Mouse (Mus musculus) limb, embryonic 14.5 days (tissue): Measurements from ENCODE around the gene Tm4sf19. TPM values are rescaled to one million over a fixed set of nuclear protein-coding genes. Genes with fewer than 3 reads are reported as not detected.
A peak's percentile ranks its signal among the peaks of the same experiment; 100 is the strongest.

Experiments used
- ATAC-seq: fragments of 200-750 bp; cut with Nextera tagmentation; 2 replicates; pipeline ENCODE4 v1.8.0; 2017; ENCODE audit warnings: low read depth, moderate number of reproducible peaks, moderate TSS enrichment; ENCODE audit not compliant: low FRiP score
- DNase-seq: peaks from one replicate; pipeline ENCODE4 v3.0.0-alpha.2; 2015; ENCODE audit warnings: low spot score
- H3K27ac ChIP-seq: fragments of 300-500 bp; sonication (generic); replicated peaks from 2 replicates; pipeline ENCODE4 v1.5.1; 2014; ENCODE audit warnings: low read depth, mild to moderate bottlenecking, low read length, moderate library complexity, mixed read lengths
- H3K27me3 ChIP-seq: fragments of 300-500 bp; sonication (generic); 2 replicates; pipeline ENCODE4 v1.6.1; 2014; ENCODE audit warnings: low read length, mixed read lengths; ENCODE audit not compliant: control insufficient read depth, insufficient read depth
- H3K36me3 ChIP-seq: fragments of 300-500 bp; sonication (generic); 2 replicates; pipeline ENCODE4 v1.6.1; 2014; ENCODE audit warnings: mild to moderate bottlenecking, low read length, moderate library complexity, mixed read lengths; ENCODE audit not compliant: control insufficient read depth, insufficient read depth
- H3K4me1 ChIP-seq: fragments of 300-500 bp; sonication (generic); 2 replicates; pipeline ENCODE4 v1.6.1; 2014; ENCODE audit warnings: antibody characterized with exemption, low read length, mixed read lengths; ENCODE audit not compliant: control insufficient read depth, insufficient read depth
- H3K4me2 ChIP-seq: fragments of 300-500 bp; sonication (generic); replicated peaks from 2 replicates; pipeline ENCODE4 v1.6.1; 2014; ENCODE audit warnings: low read depth, mild to moderate bottlenecking, low read length, moderate library complexity; ENCODE audit not compliant: severe bottlenecking
- H3K4me3 ChIP-seq: fragments of 300-500 bp; sonication (generic); replicated peaks from 2 replicates; pipeline ENCODE4 v1.5.1; 2014; ENCODE audit warnings: low read length
- H3K9ac ChIP-seq: fragments of 300-500 bp; sonication (generic); 2 replicates; pipeline ENCODE4 v1.6.1; 2014; ENCODE audit warnings: mild to moderate bottlenecking, low read depth, low read length, moderate library complexity; ENCODE audit not compliant: severe bottlenecking
- H3K9me3 ChIP-seq: fragments of 300-500 bp; sonication (generic); 2 replicates; pipeline ENCODE4 v1.6.1; 2016; ENCODE audit warnings: low read length; ENCODE audit not compliant: control insufficient read depth
- POLR2A ChIP-seq: fragments of 200-500 bp; IDR thresholded peaks from 2 replicates; pipeline ENCODE4 v1.8.0; 2012; ENCODE audit warnings: inconsistent platforms, mild to moderate bottlenecking, moderate library complexity, borderline replicate concordance; ENCODE audit not compliant: insufficient read depth, insufficient read length; ENCODE audit errors: extremely low read depth
- WGBS: fragments of 180-500 bp; shearing (Covaris S2); extraction: QIAGEN DNeasy Blood & Tissue Kit; methylation state at CpG from one replicate; pipeline ENCODE4 v1.1.7; 2014; 5-methylcytosine and 5-hydroxymethylcytosine counted together
- polyA plus RNA-seq, 2 experiments: library from polyadenylated mRNA; depleted of rRNA in 1 of 2; stranded (reverse) in 1 of 2; unstranded in 1 of 2; fragments of >200 nt; fragmentation: Nextera tagmentation in 1 of 2; extraction: Ambion mirVana in 1 of 2; gene quantifications; 2 replicates each; pipeline versions ENCODE4 v1.2.1 to v1.2.3; 2012 to 2014

The Tm4sf19 gene
- polyA plus RNA-seq, 2 experiments, result 0.15 to 0.24 TPM

GRCm38 (mm10) chr16:32445558-32445957 is 45.3 kb downstream of the Tm4sf19 start:
- DNase-seq (no peak), ATAC-seq (no peak)
- no peak overlapping the region for H3K9ac ChIP-seq
- 87% methylated on average over 1 of the region's 1 CpGs for WGBS
- H3K4me1 ChIP-seq, result no peaks in the 10 kb centered on the region
- H3K4me3 ChIP-seq, result no peak overlapping the region
- H3K27me3 ChIP-seq, result no peaks in the 10 kb centered on the region
- H3K36me3 ChIP-seq, result no peaks in the 10 kb centered on the region
- no peak overlapping the region for H3K27ac ChIP-seq
- H3K9me3 ChIP-seq, result no peaks in the 10 kb centered on the region
- TF ChIP-seq POLR2A, result no peak
- H3K4me2 ChIP-seq, result no peak overlapping the region

- Histone ChIP-seq H3K4me2 (no peak overlapping the region), H3K9ac (no peak overlapping the region), H3K36me3 (peaks cover 1% of the 10 kb centered on the region; the same call in 1 of the 2 replicates), H3K27ac (no peak overlapping the region), H3K27me3 (no peaks in the 10 kb centered on the region), H3K4me1 (no peaks in the 10 kb centered on the region), H3K4me3 (no peak overlapping the region), H3K9me3 (no peaks in the 10 kb centered on the region)
- no peak for DNase-seq
- 87% methylated on average over 2 of the region's 2 CpGs for WGBS
- no peak for TF ChIP-seq POLR2A
- ATAC-seq, result no peak
These were observed 46.3 kb downstream of the Tm4sf19 start for GRCm38 (mm10) chr16:32446563-32447138.

GRCm38 (mm10) chr16:32449665-32450064 is 49.4 kb downstream of the Tm4sf19 start:
- Histone ChIP-seq H3K9ac (no peak overlapping the region), H3K4me3 (no peak overlapping the region), H3K27me3 (no peaks in the 10 kb centered on the region), H3K4me1 (no peaks in the 10 kb centered on the region), H3K27ac (no peak overlapping the region), H3K4me2 (no peak overlapping the region), H3K9me3 (no peaks in the 10 kb centered on the region), H3K36me3 (peaks cover 10% of the 10 kb centered on the region)
- 83% methylated on average over 3 of the region's 3 CpGs for WGBS
- DNase-seq (no peak), ATAC-seq (no peak)
- TF ChIP-seq POLR2A, result no peak

- ATAC-seq (no peak), DNase-seq (no peak)
- Histone ChIP-seq H3K36me3 (peaks cover 10% of the 10 kb centered on the region), H3K4me2 (no peak overlapping the region), H3K4me1 (no peaks in the 10 kb centered on the region), H3K4me3 (no peak overlapping the region), H3K27ac (no peak overlapping the region), H3K9me3 (no peaks in the 10 kb centered on the region), H3K9ac (no peak overlapping the region), H3K27me3 (no peaks in the 10 kb centered on the region)
- no peak for TF ChIP-seq POLR2A
- 98% methylated on average over 2 of the region's 2 CpGs for WGBS
These were observed 49.8 kb downstream of the Tm4sf19 start for GRCm38 (mm10) chr16:32450133-32450532.

- DNase-seq (no peak), ATAC-seq (no peak)
- no peak for TF ChIP-seq POLR2A
- Histone ChIP-seq H3K4me1 (no peaks in the 10 kb centered on the region), H3K9ac (no peak overlapping the region), H3K27ac (no peak overlapping the region), H3K27me3 (no peaks in the 10 kb centered on the region), H3K4me2 (no peak overlapping the region), H3K9me3 (no peaks in the 10 kb centered on the region), H3K4me3 (no peak overlapping the region), H3K36me3 (peaks cover 18% of the 10 kb centered on the region)
- WGBS, result 94% methylated on average over 8 of the region's 8 CpGs
These were observed 52.8 kb downstream of the Tm4sf19 start for GRCm38 (mm10) chr16:32453102-32453501.

- WGBS, result 23% methylated on average over 5 of the region's 5 CpGs
- Histone ChIP-seq H3K4me1 (no peaks in the 10 kb centered on the region), H3K27me3 (no peaks in the 10 kb centered on the region), H3K4me2 (no peak overlapping the region), H3K36me3 (peaks cover 18% of the 10 kb centered on the region), H3K9ac (0 out of 2 replicates have a peak overlapping the region, but pooled peaks have one; percentile 18), H3K4me3 (no peak overlapping the region), H3K27ac (no peak overlapping the region), H3K9me3 (no peaks in the 10 kb centered on the region)
- DNase-seq, result peak; percentile 19
- TF ChIP-seq POLR2A, result no peak
- ATAC-seq, result no peak
These were observed 54.3 kb downstream of the Tm4sf19 start for GRCm38 (mm10) chr16:32454646-32455045.
